Mouse (Mus musculus) midbrain, embryonic 13.5 days (tissue): ENCODE measurements around the gene Pnkp. TPM values are rescaled to one million over a fixed set of nuclear protein-coding genes. Genes with fewer than 3 reads are reported as not detected.

ENCODE experiments used
- ATAC-seq: fragments of 200-750 bp; cut with Nextera tagmentation; 2 replicates; pipeline ENCODE4 v1.8.0; 2017; ENCODE audit warnings: mild to moderate bottlenecking, moderate TSS enrichment, moderate library complexity
- H3K27ac ChIP-seq: fragments of 300-500 bp; sonication (generic); 2 replicates; pipeline ENCODE4 v1.5.1; 2015; ENCODE audit warnings: inconsistent platforms, mild to moderate bottlenecking, moderate library complexity
- H3K27me3 ChIP-seq: fragments of 300-500 bp; sonication (generic); 2 replicates; pipeline ENCODE4 v1.6.1; 2015; ENCODE audit warnings: mild to moderate bottlenecking, inconsistent platforms
- H3K36me3 ChIP-seq: fragments of 300-500 bp; sonication (generic); 2 replicates; pipeline ENCODE4 v1.6.1; 2015; ENCODE audit warnings: mild to moderate bottlenecking, inconsistent platforms
- H3K4me1 ChIP-seq: fragments of 300-500 bp; sonication (generic); replicated peaks from 2 replicates; pipeline ENCODE4 v1.6.1; 2015; ENCODE audit warnings: inconsistent platforms
- H3K4me2 ChIP-seq: fragments of 300-500 bp; sonication (generic); replicated peaks from 2 replicates; pipeline ENCODE4 v1.6.1; 2015; ENCODE audit warnings: moderate library complexity, mild to moderate bottlenecking, inconsistent platforms
- H3K4me3 ChIP-seq: fragments of 300-500 bp; sonication (generic); replicated peaks from 2 replicates; pipeline ENCODE4 v1.5.1; 2015; ENCODE audit warnings: mild to moderate bottlenecking, inconsistent platforms
- H3K9ac ChIP-seq: fragments of 300-500 bp; sonication (generic); replicated peaks from 2 replicates; pipeline ENCODE4 v1.6.1; 2015; ENCODE audit warnings: mild to moderate bottlenecking, inconsistent platforms
- H3K9me3 ChIP-seq: fragments of 300-500 bp; sonication (generic); 2 replicates; pipeline ENCODE4 v1.6.1; 2016; ENCODE audit warnings: mild to moderate bottlenecking, inconsistent platforms
- WGBS: fragments of 180-500 bp; shearing (Covaris S2); methylation state at CpG from one replicate; pipeline ENCODE4 v1.1.7; 2015; 5-methylcytosine and 5-hydroxymethylcytosine counted together
- polyA plus RNA-seq: library from polyadenylated mRNA; unstranded; fragments of >200 nt; fragmentation: Nextera tagmentation; extraction: Ambion mirVana; gene quantifications from 2 replicates; pipeline ENCODE4 v1.2.1, GENCODE M21; 2015

Pnkp gene
- polyA plus RNA-seq, 1 experiment from 2014 or later = 38.5 TPM

DNA sequence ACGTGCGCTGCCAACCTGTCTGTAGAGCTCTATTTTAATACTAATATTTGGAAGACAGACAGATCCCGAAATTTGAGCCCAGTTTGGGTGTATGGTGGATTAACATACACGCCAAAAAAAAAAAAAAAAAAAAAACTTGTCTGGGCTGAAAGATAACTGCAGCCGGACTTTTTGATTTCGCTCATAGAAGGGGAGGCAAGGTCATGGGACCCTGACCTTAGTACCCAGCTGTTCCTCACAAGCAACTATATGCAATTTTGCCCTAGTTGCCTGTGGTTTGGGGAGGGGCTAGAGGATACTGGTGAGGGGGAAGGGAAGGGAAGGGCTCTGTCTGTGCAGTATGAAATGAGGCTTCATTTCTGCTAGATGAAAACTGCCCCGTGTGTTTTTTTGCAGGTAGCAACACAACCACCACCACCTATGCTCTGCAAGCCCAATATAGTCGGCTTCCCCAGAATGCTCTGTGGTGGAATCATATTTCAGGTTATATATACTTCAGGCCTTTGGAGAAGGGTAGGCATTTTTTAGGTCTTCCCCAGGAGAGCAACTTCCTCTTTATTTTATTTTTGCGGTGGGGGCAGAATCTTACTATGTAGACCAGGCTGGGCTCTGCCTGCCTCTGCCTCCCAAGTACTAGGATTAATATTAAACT lies 548 bp upstream of the Pnkp start:
- H3K27ac ChIP-seq = peak overlapping the region; percentile 93
- H3K9me3 ChIP-seq = no peaks in the 10 kb centered on the region
- H3K36me3 ChIP-seq = peaks cover 27% of the 10 kb centered on the region
- 69% methylated on average over 9 of the region's 9 CpGs for WGBS
- H3K4me2 ChIP-seq = peak overlapping the region; percentile 97
- peak overlapping the region; percentile 69 for H3K4me3 ChIP-seq
- no peaks in the 10 kb centered on the region for H3K27me3 ChIP-seq
- no peak for ATAC-seq
- H3K9ac ChIP-seq = peak overlapping the region; percentile 83; the same call in 1 of the 2 replicates
- H3K4me1 ChIP-seq = peaks cover 78% of the 10 kb centered on the region

DNA sequence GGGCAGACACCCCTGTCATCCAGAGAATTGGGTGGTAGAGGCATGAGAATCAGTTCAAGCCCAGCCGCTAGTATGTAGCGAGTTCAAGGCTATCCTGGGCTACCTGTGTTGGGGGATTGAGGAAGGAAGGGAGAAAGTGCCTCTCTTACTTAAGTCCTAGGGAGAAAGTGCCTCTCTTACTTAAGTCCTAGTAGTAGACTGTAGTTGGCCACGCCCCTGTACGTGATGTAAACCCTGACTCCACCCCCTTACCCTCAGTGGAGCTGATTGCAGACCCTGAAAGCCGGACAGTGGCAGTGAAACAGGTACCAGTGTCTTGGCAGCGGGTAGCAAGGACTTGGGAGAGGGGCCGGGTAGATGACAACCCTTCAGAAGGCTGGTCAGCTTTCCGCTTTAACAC lies 966 bp downstream of the Pnkp start:
- Histone ChIP-seq H3K9ac (peak overlapping the region; percentile 83), H3K9me3 (no peaks in the 10 kb centered on the region), H3K27ac (peak overlapping the region; percentile 93; the same call in 1 of the 2 replicates), H3K4me1 (peaks cover 70% of the 10 kb centered on the region), H3K4me2 (peak overlapping the region; percentile 97), H3K4me3 (peak overlapping the region; percentile 69), H3K27me3 (no peaks in the 10 kb centered on the region), H3K36me3 (peaks cover 30% of the 10 kb centered on the region)
- no peak for ATAC-seq
- WGBS = 26% methylated on average over 8 of the region's 8 CpGs

DNA sequence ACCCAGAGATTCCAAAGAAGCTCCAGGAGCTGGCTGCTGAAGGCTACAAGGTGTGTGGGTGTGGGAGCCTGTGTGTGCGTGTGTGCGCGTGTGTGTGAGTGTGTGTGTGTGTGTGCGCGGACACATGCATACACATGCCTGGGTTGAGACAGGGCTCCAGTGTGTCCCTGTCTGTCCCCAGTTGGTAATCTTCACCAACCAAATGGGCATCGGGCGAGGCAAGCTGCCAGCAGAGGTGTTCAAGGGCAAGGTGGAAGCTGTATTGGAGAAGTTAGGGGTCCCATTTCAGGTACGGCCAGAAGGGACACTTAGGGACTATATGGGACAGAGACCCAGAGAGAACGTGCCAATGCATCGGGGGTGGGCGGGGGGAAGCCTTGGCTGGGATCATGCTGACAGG lies 3.0 kb downstream of the Pnkp start:
- Histone ChIP-seq H3K9ac (no peak overlapping the region), H3K27me3 (no peaks in the 10 kb centered on the region), H3K36me3 (peaks cover 46% of the 10 kb centered on the region), H3K4me2 (no peak overlapping the region), H3K4me3 (no peak overlapping the region), H3K4me1 (peaks cover 57% of the 10 kb centered on the region), H3K9me3 (no peaks in the 10 kb centered on the region), H3K27ac (no peak overlapping the region)
- no peak for ATAC-seq
- 90% methylated on average over 11 of the region's 11 CpGs for WGBS

DNA sequence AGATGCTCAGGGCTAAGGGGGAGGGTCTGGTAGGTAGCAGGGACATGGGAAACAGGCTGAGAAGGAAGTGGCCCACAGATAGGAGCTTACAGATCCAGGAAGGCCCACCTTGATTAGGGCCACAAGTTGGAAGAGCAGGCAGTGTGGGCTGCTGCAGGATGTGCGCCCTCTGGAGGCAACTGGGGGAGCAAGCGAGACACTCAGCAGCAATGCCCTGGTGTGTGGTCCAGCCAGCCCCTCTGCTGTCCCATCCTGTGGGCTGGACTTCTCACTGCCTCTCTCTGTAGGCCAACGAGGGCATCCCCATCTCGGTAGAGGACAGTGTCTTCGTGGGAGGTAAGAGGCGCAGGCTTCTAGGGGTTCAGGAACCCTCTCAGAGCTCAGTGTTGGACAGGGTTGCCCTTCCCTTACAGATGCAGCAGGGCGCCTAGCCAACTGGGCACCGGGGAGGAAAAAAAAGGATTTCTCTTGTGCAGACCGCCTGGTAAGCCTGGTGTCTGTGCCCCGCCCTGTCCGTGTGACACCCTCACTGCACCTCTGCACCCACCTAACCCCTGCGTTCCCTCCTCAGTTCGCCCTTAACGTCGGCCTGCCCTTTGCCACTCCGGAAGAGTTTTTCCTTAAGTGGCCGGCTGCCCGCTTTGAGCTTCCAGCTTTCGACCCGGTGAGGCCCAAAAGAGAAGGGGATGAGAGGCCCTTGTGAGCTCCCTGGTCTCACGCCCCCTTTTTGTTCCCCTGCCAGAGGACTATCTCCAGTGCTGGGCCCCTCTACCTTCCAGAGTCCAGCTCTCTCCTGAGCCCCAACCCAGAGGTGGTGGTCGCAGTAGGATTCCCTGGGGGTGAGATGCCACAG lies 3.9 kb downstream of the Pnkp start:
- no peak overlapping the region for H3K9ac ChIP-seq
- H3K4me3 ChIP-seq = peak overlapping the region; percentile 4; the same call in 1 of the 2 replicates
- whole genome bisulfite sequencing = 54% methylated on average over 22 of the region's 22 CpGs

DNA sequence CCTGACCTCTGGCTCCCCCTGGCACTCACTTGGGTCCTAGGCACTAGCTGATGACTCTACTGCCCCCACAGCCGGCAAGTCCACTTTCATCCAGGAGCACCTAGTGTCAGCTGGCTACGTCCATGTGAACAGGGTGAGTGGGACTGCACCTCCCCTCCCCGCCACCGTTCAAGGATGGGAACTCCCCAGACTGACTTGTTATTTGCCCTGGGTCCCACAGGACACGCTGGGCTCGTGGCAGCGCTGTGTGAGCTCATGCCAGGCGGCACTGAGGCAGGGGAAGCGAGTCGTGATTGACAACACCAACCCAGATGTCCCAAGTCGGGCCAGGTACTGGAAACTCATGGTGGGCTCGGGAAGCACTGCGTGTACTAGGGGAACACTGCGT lies 4.5 kb downstream of the Pnkp start:
- H3K4me2 ChIP-seq = no peak overlapping the region
- peak overlapping the region; percentile 51; the same call in 1 of the 2 replicates for H3K27ac ChIP-seq
- H3K4me3 ChIP-seq = no peak overlapping the region
- 80% methylated on average over 14 of the region's 14 CpGs for WGBS
- no peak overlapping the region for H3K9ac ChIP-seq
- H3K27me3 ChIP-seq = no peaks in the 10 kb centered on the region
- no peak for ATAC-seq
- H3K36me3 ChIP-seq = peaks cover 61% of the 10 kb centered on the region
- no peaks in the 10 kb centered on the region for H3K9me3 ChIP-seq
- peaks cover 57% of the 10 kb centered on the region for H3K4me1 ChIP-seq

More for the DNA sequence above, 3.9 kb downstream of the Pnkp start:
- H3K36me3 ChIP-seq = peaks cover 55% of the 10 kb centered on the region
- peak overlapping the region; percentile 51 for H3K27ac ChIP-seq
- no peak overlapping the region for H3K4me2 ChIP-seq
- H3K4me1 ChIP-seq = peaks cover 57% of the 10 kb centered on the region
- no peaks in the 10 kb centered on the region for H3K9me3 ChIP-seq
- H3K27me3 ChIP-seq = no peaks in the 10 kb centered on the region
- peak; percentile 55 for ATAC-seq

DNA sequence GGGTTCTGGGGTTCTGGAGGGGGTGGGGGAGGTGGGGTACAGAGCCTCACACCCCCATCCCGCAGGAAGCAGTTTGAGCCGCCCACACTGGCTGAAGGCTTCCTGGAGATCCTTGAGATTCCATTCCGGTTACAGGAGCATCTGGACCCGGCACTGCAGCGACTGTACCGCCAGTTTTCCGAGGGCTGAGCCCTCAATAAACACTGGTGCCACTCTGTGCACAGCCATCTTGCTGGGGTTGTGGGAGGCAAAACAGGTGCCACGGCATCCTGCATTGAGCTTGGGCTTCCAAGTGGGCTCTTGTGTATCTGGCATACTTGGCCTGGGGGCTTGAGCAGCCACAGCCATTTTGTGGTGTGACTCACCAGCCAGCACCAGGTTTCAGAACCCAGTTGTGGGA lies 5.5 kb downstream of the Pnkp start:
- Histone ChIP-seq H3K27me3 (no peaks in the 10 kb centered on the region), H3K4me1 (peaks cover 63% of the 10 kb centered on the region), H3K4me3 (no peak overlapping the region), H3K9ac (no peak overlapping the region), H3K9me3 (no peaks in the 10 kb centered on the region), H3K27ac (no peak overlapping the region), H3K4me2 (no peak overlapping the region), H3K36me3 (peaks cover 67% of the 10 kb centered on the region)
- 83% methylated on average over 8 of the region's 8 CpGs for WGBS
- no peak for ATAC-seq

DNA sequence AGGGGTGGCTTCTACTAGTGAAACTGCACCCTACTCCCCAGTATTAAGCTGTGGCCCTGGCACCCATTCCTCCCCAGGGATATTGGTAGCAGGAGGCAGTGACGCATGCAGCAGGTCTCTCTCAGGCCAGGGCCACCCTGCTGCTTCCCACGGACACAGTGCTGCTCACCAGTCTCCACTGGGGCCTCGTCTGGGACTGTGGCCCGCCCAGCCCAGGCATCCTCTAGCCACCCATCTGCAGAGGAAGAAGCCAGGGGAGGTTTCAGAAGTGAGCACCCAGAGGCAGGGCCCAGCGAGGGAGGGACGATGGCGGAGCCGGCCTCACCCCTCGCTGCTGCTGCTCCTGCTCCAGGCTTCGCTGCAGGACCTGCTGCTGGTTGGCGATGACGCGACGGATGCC lies 6.3 kb downstream of the Pnkp start:
- WGBS = 90% methylated on average over 14 of the region's 14 CpGs
- Histone ChIP-seq H3K9me3 (no peaks in the 10 kb centered on the region), H3K4me2 (no peak overlapping the region), H3K4me1 (peaks cover 63% of the 10 kb centered on the region), H3K36me3 (peaks cover 67% of the 10 kb centered on the region), H3K4me3 (no peak overlapping the region), H3K27me3 (no peaks in the 10 kb centered on the region), H3K27ac (no peak overlapping the region), H3K9ac (no peak overlapping the region)
- ATAC-seq = no peak

DNA sequence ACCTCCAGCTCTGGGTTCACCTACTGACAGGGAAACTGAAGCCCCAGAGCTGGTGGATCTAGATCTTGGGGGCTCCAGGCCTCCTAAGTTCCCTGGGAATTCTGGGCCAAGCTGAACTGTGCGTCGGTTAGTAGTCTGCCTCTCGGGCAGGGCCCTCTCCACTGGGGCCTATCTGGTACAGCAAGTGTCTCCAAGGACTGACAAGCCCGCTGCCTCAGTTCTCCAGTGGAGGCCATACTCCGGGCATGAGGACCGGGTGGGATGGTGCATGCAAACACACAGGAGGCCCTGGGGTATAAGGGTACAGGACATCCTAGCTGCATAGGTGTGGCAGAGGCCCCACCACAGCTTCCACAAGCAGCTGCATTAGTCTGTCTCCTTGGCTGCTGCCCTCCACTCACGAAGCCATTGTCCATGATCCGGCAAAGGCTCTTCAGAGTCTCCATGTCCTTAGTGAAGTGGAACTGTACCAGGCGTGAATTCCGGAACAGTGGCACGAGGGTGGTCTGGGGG lies 7.1 kb downstream of the Pnkp start:
- H3K4me3 ChIP-seq = no peak overlapping the region; the same call in 1 of the 2 replicates
- no peaks in the 10 kb centered on the region for H3K9me3 ChIP-seq
- peaks cover 60% of the 10 kb centered on the region for H3K4me1 ChIP-seq
- 86% methylated on average over 11 of the region's 11 CpGs for WGBS
- H3K4me2 ChIP-seq = no peak overlapping the region
- ATAC-seq = no peak
- H3K9ac ChIP-seq = no peak overlapping the region
- H3K27ac ChIP-seq = no peak overlapping the region
- no peaks in the 10 kb centered on the region for H3K27me3 ChIP-seq
- H3K36me3 ChIP-seq = peaks cover 67% of the 10 kb centered on the region

DNA sequence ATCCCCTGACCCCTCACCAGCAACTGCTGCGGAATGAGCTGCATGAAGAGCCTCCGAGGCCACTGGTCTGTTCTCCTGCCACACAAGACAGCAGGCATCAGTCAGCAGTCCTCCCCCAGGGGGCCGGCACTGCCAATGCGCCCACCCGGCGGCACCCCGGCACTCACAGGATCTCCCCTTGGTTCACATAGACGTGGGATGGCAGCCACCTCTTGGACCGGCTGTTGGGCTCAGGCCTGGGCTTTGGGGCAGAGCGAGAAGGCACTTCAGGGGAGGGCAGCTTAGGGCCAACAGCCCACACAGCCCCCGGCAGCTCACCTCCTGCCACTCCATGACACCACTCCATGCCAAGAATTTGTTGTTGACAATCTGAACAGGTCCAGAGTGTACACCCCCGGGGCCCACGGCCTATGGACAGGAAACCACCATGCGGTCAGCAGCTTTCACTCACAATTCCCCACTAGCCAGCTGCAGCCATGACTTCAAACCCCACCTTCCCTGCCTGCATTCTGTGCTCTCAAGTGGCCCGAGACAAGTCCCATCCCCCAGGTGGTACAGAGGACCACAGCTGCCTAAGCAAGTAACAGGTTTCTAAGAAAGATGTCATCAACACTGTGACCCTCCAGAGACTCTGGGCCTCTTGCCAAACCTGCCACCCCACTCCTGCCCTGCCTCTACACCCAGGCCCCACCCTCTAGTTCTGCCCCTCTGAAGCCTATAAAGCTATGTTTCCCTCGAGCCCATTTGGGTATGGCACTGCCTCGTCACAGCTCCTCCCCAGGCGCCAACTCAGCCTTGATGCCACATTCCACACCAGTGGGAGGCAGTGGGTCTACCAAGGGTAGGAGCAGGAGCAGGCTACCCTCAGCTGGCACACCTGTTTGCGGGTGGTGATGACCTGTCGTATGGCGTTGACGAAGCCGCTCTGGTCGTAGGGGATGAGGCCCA lies 7.9 kb downstream of the Pnkp start:
- ATAC-seq = no peak
- no peak overlapping the region for H3K4me3 ChIP-seq
- WGBS = 84% methylated on average over 24 of the region's 24 CpGs
- peak overlapping the region; percentile 96; the same call in 1 of the 2 replicates for H3K4me2 ChIP-seq
- H3K9me3 ChIP-seq = no peaks in the 10 kb centered on the region
- 0 out of 2 replicates have a peak overlapping the region, but pooled peaks have one; percentile 16 for H3K9ac ChIP-seq
- 0 out of 2 replicates have a peak overlapping the region, but pooled peaks have one; percentile 44 for H3K27ac ChIP-seq
- peaks cover 56% of the 10 kb centered on the region for H3K4me1 ChIP-seq
- no peaks in the 10 kb centered on the region for H3K27me3 ChIP-seq
- H3K36me3 ChIP-seq = peaks cover 64% of the 10 kb centered on the region

DNA sequence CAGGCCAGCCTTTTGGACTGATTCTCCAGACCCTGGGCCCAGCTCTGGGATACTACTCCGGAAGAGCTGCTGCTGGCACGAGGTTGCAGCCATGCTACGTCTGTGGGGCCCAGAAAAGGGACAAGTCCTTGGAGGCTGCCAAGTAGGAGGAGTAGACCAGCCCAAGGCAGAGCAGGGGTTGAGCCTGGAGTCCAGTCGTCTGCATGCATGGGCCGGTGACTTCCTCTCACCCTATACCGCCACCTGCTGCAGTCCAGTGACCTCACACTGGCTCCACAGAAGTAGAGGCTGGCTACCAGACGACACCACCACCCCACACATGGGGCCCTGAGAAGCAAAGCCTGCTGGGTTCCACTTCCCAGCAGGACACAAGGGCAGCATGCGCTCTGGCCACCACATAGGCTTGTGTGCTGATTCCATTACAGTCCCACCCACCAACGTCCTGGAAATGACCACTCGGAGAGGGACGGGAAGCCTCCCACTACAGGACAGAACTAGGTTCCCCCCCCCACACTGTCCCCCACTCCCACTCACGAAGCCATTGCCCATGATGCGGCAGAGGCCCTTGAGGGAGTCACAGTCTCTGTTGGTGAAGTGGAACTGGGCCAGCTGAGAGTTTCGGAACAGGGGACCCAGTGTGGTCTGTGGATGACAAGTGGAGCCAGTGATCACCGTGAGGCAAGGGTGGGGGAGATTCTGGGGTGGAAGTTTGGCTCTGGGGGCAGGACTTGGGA lies 9.5 kb downstream of the Pnkp start:
- Histone ChIP-seq H3K9me3 (no peaks in the 10 kb centered on the region), H3K4me2 (peak overlapping the region; percentile 96), H3K4me3 (peak overlapping the region; percentile 85), H3K4me1 (peaks cover 57% of the 10 kb centered on the region), H3K27me3 (no peaks in the 10 kb centered on the region), H3K9ac (peak overlapping the region; percentile 99), H3K36me3 (peaks cover 56% of the 10 kb centered on the region), H3K27ac (peak overlapping the region; percentile 25)
- 62% methylated on average over 15 of the region's 15 CpGs for WGBS
- ATAC-seq = no peak
